Mouse (Mus musculus) E14TG2a.4 (cell line): ENCODE data around the gene Ncoa3.

Experiments used
- CTCF ChIP-seq: conservative IDR thresholded peaks from 2 replicates; pipeline ENCODE4 v1.5.1; 2014; ENCODE audit warnings: low read length
- POU5F1 ChIP-seq: IDR thresholded peaks from 2 replicates; pipeline ENCODE4 v1.6.1; 2014; ENCODE audit warnings: low read length, borderline replicate concordance

GRCm38 (mm10) chr2:166031120-166031929 lies 38.9 kb downstream of the Ncoa3 start:
- TF ChIP-seq CTCF = no peak
- TF ChIP-seq POU5F1 = no peak
